Mouse (Mus musculus) forebrain, embryonic 15.5 days (tissue): ENCODE results near the gene Prr36. TPM values are rescaled to one million over a fixed set of nuclear protein-coding genes. Genes with fewer than 3 reads are reported as not detected.

Experiments
- polyA plus RNA-seq: library from polyadenylated mRNA; unstranded; fragments of >200 nt; fragmentation: Nextera tagmentation; extraction: Ambion mirVana; gene quantifications from 2 replicates; pipeline ENCODE4 v1.2.1, GENCODE M21; 2015

Gene Prr36
- polyA plus RNA-seq, 1 experiment from 2014 or later = 40.5 TPM

Other genes with a start within 250 kb of the Prr36 start
- gene Cd209f, start 111.6 kb downstream of the Prr36 start, polyA plus RNA-seq = 0.22 TPM in 1 of 2 replicates, not detected in the other
- not detected in 2 replicates for gene Cd209g, start 83.4 kb downstream of the Prr36 start, polyA plus RNA-seq
- gene Evi5l, start 50.9 kb downstream of the Prr36 start, polyA plus RNA-seq = 98.4 and 98.9 TPM in 2 replicates
- gene Lrrc8e, start 9.4 kb upstream of the Prr36 start, polyA plus RNA-seq = not detected in 2 replicates
- 26.3 and 27.5 TPM in 2 replicates for gene Map2k7, start 21.3 kb upstream of the Prr36 start, polyA plus RNA-seq
- 0.89 and 1.3 TPM in 2 replicates for gene Gm49320, start 21.4 kb upstream of the Prr36 start, polyA plus RNA-seq
- 3.1 and 3.4 TPM in 2 replicates for gene Tgfbr3l, start 30.8 kb upstream of the Prr36 start, polyA plus RNA-seq
- gene Snapc2, start 35.6 kb upstream of the Prr36 start, polyA plus RNA-seq = 73.5 and 74.7 TPM in 2 replicates
- gene Ctxn1, start 41.8 kb upstream of the Prr36 start, polyA plus RNA-seq = 397 and 404 TPM in 2 replicates
- 42.6 and 43.3 TPM in 2 replicates for gene Timm44, start 58.5 kb upstream of the Prr36 start, polyA plus RNA-seq
- 21.7 and 22.6 TPM in 2 replicates for gene Ccl25, start 107.8 kb upstream of the Prr36 start, polyA plus RNA-seq
- gene Elavl1, start 108.0 kb upstream of the Prr36 start, polyA plus RNA-seq = 149 and 159 TPM in 2 replicates